Mouse (Mus musculus): ENCODE measurements around the gene Ddn.

Ddn gene

DNA sequence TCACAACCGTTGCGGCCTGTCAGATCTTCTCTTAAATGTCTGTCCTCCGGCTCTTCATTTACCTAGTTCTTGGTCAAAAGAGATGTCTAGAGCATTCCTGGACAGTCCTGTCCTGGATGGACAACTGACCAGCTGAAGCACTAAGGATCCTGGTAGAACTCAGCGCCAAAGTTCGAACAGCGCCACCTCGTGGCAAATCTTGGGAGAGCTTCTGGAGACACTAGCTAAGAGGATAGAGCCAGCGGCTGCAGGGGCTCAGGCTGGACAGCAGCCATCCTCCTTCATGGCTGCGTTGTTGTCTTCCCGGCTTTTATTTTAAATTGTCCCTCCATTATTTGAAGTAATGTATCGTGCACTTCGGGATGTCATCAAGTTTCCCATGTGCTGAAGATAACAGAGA lies 9.9 kb downstream of the Ddn start:
- no peak for DNase-seq (ENCODE audit: extremely low read depth, low read depth, low spot score)

DNA sequence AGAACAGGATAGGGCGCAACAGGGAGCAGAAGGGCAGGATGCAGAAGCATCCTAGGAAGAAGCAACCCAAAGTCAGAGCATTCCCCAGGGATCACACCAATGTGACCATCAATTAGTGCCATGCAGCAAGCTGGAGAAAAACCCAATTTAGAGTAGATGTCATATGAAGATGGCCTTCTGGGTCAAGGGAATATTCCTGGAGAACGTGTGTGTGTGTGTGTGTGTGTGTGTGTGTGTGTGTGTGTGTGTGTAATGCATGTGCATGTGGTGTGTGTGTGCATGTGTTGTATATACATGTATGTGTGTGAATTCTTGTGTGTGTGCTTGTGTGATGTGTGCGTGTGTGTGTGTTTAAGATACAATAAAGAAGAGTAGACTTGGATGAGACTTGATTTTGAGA lies 10.4 kb downstream of the Ddn start:
- DNase-seq (ENCODE audit: extremely low read depth, low read depth, low spot score), result no peak

DNA sequence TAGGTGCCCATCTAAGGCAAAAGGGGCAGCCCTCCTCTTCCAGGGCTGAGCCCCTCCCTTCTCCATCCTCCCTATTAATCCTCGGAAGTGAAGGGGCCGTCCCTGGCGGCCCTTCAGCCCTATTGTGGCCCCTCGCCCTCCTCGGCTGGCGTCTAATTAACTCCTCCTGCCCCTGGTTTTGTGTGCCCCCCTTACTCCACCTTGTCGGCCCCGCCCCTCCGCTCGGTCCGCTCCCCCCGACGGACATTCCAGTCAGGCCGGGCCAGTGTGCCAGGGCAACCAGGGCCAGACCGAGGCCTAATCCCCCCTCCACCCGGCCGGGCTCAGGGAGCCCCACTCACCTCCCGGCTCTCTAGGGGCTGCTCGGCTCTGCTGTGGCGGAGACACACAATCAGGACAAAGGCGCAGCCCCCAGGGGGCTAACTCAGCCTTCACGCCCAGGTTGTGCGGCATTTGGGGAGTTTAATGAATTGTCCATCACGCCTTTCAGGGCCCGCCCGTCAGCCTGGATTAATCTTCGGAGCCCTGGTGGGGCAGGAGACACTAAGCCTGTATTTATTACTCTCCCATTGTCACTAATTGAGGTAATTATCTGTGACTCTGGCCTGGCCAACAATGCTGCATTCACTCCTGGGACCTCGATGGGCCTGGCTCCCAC lies 11.3 kb downstream of the Ddn start:
- no peak for DNase-seq (ENCODE audit: extremely low read depth, low read depth, low spot score)

DNA sequence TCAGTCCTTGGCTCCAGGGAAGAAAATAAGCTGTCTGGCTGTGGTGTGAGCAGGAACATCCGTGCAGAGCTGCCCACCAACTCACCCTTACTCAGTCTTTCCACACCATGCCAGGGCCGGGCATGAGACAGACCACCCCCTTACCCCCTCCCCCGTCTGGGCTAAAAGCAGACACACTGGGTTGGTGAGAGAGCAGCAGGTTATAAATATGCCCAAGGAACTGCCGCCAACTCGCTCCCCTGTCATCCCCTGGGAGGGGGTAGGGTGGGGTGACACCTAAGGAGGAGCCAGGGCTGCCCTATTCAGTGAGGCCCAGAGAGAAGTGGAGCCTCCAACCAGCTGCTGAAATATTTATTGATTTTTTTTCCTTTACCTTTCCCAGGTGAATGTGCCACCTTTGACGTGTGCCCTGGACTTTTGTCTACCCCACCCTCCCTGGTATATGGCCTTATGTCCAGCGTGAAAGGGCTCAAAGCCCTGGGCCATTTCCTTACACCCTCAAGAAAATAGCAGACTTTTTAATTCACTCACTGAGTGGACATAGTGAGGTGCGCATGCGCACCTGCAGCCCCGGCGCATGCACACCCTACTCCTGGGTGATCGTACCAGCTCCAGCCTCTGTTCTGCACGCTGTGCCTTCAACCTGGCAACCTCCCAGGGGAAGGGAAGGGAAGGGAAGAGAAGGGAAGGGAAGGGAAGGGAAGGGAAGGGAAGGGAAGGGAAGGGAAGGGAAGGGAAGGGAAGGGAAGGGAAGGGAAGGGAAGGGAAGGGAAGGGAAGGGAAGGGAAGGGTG lies 12.3 kb downstream of the Ddn start:
- no peak for DNase-seq (ENCODE audit: extremely low read depth, low read depth, low spot score)

DNA sequence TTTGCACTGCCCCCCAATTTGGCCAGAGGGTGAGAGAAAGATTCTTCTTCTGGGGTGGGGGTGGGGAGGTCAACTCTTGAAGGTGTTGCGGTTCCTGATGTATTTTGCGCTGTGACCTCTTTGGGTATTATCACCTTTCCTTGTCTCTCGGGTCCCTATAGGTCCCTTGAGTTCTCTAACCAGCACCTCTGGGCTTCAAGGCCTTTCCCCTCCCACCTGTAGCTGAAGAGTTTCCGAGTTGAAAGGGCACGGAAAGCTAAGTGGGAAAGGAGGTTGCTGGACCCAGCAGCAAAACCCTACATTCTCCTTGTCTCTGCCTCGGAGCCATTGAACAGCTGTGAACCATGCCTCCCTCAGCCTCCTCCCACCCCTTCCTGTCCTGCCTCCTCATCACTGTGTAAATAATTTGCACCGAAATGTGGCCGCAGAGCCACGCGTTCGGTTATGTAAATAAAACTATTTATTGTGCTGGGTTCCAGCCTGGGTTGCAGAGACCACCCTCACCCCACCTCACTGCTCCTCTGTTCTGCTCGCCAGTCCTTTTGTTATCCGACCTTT lies 16.1 kb downstream of the Ddn start:
- no peak for DNase-seq (ENCODE audit: extremely low read depth, low read depth, low spot score)

DNA sequence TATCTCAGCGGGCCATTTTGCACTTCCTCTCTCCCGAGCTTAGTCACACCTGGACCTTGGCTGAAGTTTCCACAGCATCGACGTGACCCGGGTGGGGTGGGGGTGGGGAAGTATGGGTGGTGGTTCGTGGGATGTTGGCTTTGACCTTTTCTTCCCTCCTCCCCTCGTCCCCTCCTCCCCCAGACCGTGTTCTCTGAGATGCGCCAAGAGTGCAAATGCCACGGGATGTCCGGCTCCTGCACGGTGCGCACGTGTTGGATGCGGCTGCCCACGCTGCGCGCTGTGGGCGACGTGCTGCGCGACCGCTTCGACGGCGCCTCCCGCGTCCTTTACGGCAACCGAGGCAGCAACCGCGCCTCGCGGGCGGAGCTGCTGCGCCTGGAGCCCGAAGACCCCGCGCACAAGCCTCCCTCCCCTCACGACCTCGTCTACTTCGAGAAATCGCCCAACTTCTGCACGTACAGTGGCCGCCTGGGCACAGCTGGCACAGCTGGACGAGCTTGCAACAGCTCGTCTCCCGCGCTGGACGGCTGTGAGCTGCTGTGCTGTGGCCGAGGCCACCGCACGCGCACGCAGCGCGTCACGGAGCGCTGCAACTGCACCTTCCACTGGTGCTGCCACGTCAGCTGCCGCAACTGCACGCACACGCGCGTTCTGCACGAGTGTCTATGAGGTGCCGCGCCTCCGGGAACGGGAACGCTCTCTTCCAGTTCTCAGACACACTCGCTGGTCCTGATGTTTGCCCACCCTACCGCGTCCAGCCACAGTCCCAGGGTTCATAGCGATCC lies 16.9 kb downstream of the Ddn start:
- no peak for DNase-seq (ENCODE audit: extremely low read depth, low read depth, low spot score)

DNA sequence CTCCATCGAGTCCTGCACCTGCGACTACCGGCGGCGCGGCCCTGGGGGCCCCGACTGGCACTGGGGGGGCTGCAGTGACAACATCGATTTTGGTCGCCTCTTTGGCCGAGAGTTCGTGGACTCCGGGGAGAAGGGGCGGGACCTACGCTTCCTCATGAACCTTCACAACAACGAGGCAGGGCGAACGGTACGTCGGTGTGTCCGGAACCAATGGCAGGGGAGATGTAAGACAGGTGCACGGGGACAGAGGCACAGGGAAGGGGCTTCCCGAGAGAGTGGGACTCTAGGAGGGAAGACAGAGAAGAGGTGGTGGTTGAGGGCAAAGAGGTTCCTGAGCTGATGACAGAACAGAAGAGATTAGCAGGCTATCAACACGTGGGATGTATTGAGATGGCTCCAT lies 17.5 kb downstream of the Ddn start:
- no peak for DNase-seq (ENCODE audit: extremely low read depth, low read depth, low spot score)

DNA sequence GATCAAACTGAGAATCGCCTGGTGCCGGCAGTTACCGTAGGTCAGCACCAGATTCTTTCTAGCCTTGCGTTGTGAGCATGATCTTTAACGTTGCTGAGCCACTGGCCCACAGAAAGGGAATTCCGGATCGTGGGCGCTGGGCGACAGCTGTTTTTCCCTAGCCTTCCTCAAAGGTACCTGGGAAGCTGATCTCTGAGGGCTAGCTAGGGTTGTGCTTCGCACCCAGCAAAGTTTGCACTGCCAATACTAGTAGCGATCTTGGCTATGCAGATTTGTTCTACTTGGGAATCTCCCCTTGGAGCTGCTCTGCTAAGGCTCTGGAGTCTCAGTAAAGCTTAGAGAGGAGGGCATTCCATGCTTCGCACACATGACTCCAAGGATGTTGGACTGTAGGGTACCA lies 18.1 kb downstream of the Ddn start:
- no peak for DNase-seq (ENCODE audit: extremely low read depth, low read depth, low spot score)

DNA sequence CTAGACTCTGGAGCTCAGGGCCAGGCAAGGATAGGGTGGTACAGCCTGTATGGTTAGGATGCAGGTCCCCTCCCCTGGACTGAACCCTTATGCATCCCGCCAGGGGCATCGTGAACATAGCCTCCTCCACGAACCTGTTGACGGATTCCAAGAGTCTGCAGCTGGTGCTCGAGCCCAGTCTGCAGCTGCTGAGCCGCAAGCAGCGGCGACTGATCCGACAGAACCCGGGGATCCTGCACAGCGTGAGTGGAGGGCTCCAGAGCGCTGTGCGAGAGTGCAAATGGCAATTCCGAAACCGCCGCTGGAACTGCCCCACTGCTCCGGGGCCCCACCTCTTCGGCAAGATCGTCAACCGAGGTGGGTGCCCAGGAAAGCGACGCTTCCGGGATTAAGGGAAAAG lies 18.5 kb downstream of the Ddn start:
- DNase-seq (ENCODE audit: extremely low read depth, low read depth, low spot score), result no peak

DNA sequence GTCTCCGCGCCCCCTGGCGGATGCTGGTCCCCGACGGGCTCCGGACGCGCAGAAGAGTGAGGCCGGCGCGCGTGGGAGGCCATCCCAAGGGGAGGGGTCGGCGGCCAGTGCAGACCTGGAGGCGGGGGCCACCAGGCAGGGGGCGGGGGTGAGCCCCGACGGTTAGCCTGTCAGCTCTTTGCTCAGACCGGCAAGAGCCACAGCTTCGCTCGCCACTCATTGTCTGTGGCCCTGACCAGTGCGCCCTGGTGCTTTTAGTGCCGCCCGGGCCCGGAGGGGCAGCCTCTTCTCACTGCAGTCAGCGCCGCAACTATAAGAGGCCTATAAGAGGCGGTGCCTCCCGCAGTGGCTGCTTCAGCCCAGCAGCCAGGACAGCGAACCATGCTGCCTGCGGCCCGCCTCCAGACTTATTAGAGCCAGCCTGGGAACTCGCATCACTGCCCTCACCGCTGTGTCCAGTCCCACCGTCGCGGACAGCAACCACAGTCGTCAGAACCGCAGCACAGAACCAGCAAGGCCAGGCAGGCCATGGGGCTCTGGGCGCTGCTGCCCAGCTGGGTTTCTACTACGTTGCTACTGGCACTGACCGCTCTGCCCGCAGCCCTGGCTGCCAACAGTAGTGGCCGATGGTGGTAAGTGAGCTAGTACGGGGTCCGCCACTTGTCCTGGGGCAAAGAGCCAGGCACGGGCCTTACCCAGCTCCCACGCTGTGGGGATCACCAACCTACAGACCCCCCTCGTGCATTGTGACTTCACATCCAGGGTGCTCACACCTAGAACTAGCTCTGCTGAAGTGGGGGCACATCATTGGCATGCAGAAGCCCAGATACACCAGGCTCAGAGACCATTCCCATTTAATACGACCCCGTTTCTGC lies 19.4 kb downstream of the Ddn start, which contains the start of gene Wnt1:
TSS of gene Wnt1 (plus strand) at position 197 of the 875 bp plus-strand sequence.
- no peak for DNase-seq (ENCODE audit: extremely low read depth, low read depth, low spot score)

DNA sequence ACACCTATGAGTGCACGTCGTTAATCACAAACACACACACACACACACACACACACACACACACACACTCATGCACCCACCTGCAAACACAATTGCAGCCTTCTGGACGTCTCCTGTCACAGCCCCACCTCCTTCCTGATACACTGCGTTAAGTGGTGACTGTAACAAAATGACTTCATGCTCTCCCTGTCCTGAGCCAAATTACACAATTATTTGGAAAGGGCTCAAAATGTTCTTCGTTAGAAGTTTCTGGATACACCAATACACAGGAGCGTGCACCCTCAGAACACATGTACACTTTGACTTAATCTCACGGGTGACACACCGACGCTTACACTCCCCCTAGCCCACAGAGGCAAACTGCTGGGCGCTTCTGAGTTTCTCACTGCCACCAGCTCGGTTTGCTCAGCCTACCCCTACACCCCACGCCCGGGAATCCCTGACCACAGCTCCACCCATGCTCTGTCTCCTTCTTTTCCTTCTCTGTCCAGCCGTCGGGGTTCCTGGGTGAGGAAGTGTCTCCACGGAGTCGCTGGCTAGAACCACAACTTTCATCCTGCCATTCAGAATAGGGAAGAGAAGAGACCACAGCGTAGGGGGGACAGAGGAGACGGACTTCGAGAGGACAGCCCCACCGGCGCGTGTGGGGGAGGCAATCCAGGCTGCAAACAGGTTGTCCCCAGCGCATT lies 20.2 kb downstream of the Ddn start:
- peak; percentile 21 for DNase-seq (ENCODE audit: extremely low read depth, low read depth, low spot score)

DNA sequence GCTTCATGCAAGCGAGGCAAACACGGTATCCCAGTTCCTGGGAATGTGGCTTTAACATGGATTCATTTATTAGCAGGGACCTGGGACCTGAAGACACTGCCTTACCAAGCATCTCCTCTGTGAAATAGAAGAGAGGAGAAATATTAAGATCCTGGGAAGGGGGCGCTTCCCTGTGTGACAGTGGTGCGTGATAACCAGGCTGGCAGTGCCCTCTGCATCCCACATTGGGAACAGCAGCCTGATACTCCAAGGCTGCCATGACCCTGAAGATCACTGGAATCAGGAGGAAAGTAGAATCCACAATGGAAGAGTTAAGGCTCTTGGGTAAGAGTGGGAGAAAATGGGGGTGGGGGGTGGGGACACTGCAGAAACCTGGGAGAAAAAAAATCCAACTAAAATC lies 21.4 kb downstream of the Ddn start:
- no peak for DNase-seq (ENCODE audit: extremely low read depth, low read depth, low spot score)

DNA sequence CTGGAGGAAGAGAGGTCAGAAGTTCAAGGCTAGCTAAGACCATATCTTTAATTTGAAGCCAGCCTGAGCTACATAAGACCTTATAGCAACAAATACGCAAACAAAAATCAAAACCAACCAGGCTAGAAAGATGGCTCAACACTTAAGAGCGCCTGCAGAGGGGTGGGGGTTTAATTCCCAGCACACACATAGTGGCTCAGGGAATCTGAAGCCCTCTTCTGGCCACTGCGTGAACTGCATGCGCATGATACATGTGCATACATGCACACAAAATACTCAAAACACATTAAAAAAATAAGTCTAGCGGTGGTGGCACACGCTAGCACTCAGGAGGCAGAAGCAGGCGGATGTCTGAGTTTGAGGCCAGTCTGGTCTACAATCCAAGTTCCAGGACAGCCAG lies 23.5 kb downstream of the Ddn start:
- DNase-seq (ENCODE audit: extremely low read depth, low read depth, low spot score), result no peak

DNA sequence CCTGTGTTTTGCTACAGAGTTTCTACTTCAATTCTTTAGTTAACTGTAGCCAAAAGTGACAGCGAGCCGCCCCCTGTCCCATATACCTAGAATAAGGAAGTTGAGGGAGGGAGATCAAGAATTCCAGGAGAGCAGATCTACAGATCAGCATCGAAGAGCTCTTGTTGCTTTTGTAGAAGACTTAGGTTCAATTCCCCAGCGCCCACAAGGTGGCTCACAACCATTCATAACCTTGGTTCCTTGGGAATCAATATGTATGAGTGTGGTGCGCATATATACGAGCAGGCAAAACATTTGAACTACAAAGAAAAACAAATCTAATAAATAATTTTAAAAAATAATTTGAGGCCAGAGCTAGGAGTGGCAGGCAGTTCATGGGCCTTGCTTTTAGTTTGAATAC lies 28.1 kb downstream of the Ddn start:
- no peak for DNase-seq (ENCODE audit: extremely low read depth, low read depth, low spot score)

DNA sequence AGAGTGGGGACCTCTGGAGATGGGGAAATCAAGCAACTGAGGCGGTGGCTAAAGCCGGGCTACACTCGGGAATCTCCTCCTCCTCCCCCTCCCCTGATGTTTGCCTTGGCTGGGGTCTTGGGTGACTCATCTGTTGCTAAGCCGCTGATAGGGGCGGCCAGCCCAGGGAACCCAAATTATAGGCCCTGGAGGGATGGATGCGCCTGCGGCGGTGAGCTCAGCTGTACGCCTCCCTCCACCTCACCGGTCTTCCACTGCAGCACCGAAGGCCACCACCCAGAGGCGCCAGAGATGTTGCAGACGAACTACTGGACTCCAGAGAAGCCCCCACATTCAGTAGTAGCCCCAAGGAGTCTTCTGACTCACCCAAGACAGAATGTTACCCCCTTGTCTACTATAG lies 28.7 kb downstream of the Ddn start:
- DNase-seq (ENCODE audit: extremely low read depth, low read depth, low spot score), result no peak

DNA sequence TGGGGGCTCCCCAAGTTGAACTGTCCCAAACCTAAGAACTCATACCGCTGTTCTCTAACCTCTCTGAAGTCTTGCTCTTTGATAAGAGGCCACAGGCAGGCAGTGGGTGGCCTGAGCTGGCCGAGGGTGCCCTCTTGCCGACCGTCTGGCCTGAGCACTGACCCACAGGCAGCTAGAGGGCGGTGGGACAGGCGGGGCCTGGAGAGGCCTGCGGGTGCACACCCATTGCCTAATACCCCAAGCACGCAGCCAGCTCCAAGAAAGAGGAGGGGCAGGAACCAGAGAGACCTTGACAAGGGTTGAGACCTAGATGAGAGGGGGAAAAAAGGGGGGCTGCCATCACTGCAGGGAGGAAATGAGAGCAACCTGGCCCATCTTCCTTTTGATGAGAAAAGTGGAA lies 29.2 kb downstream of the Ddn start:
- no peak for DNase-seq (ENCODE audit: extremely low read depth, low read depth, low spot score)

DNA sequence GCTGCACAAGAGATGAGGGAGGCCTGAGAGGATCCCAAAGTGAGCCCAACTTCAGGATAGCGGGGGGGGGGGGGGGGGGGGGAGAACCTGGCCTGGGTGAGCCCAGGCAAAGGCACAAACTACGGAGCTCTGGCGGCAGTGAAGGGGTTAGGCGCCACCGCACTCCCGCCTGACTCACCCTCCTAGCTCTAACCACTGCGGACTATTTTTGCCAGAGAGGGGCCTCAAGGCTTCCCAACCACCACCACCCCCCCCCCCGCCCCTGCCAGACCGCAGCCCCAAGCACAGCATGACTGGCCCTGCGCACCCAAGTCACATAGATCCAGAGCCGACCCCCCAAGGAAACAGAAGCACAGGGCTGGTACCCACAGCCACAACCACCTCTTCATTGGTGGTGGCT lies 30.5 kb downstream of the Ddn start:
- DNase-seq (ENCODE audit: extremely low read depth, low read depth, low spot score), result no peak

DNA sequence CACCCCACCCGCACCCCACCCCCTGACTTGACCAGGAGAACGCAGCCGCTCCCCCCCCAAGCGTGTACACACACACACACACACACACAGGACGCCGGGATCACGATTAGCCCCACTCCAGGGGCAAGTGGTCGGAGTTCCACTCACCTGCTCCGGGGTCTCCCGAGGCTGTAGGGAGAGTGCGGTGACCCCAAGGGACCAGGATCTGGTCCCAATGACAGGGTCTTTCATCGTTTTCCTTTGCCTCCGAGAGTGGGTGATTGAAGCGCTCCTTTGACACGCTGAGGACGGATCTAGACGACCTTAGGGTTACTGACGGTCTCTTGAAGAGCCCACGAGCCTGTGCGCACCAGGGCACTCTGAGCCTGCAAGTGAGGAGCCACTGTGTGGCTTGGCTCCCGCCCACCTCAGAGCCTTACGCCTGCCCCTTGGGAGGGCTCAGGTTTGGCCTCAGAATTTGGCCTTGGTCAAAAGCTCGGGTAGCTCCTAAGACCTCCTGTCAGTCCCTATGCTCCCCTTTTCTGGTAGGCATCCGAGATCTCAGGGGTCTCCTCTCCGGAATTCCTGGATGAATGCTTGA lies 31.0 kb downstream of the Ddn start:
- no peak for DNase-seq (ENCODE audit: extremely low read depth, low read depth, low spot score)

DNA sequence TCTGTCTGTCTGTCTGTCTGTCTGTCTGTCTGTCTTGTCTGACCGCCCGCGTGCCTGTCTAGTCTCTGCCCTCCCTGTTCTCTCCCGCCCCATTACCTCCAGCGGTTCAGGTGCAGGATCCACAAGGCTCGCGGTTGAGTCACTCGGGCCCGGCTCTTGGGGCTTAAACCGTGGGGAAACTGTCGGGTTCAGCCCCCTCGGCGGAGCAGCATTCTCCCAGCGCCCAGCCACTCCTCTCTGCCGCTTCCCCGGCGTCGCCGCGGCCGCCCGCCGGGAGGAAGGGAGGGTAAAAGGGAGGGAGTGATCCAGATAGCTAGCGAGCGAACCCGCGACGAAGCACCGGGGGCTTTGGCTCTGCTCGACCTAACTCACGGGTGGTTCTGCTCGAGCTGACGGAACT lies 31.5 kb downstream of the Ddn start, which contains the start of gene Wnt10b:
TSS of gene Wnt10b (minus strand) at position 389 of the 400 bp plus-strand sequence.
- DNase-seq (ENCODE audit: extremely low read depth, low read depth, low spot score), result no peak
